Mouse (Mus musculus) lung, embryonic 14.5 days (tissue): ENCODE results near the gene Jarid2. TPM values are rescaled to one million over a fixed set of nuclear protein-coding genes. Genes with fewer than 3 reads are reported as not detected.

Experiments
- ATAC-seq: fragments of 200-750 bp; cut with Nextera tagmentation; 2 replicates; pipeline ENCODE4 v1.8.0; 2017; ENCODE audit warnings: mild to moderate bottlenecking, moderate TSS enrichment, moderate library complexity; ENCODE audit not compliant: insufficient read depth
- DNase-seq: peaks from one replicate; pipeline ENCODE4 v3.0.0-alpha.2; 2015
- H3K27ac ChIP-seq: fragments of 300-500 bp; sonication (generic); 2 replicates; pipeline ENCODE4 v1.5.1; 2014; ENCODE audit warnings: low read depth, mild to moderate bottlenecking, moderate library complexity
- H3K27me3 ChIP-seq: fragments of 300-500 bp; sonication (generic); 2 replicates; pipeline ENCODE4 v1.6.1; 2014; ENCODE audit warnings: low read length, control low read depth; ENCODE audit not compliant: insufficient read depth
- H3K36me3 ChIP-seq: fragments of 300-500 bp; sonication (generic); 2 replicates; pipeline ENCODE4 v1.6.1; 2014; ENCODE audit warnings: control low read depth; ENCODE audit not compliant: insufficient read depth
- H3K4me1 ChIP-seq: fragments of 300-500 bp; sonication (generic); 2 replicates; pipeline ENCODE4 v1.6.1; 2014; ENCODE audit warnings: antibody characterized with exemption, control low read depth; ENCODE audit not compliant: insufficient read depth
- H3K4me2 ChIP-seq: fragments of 300-500 bp; sonication (generic); 2 replicates; pipeline ENCODE4 v1.6.1; 2014; ENCODE audit warnings: mild to moderate bottlenecking
- H3K4me3 ChIP-seq: fragments of 300-500 bp; sonication (generic); 2 replicates; pipeline ENCODE4 v1.5.1; 2014; ENCODE audit warnings: low read depth, low read length
- H3K9ac ChIP-seq: fragments of 300-500 bp; sonication (generic); 2 replicates; pipeline ENCODE4 v1.6.1; 2014
- H3K9me3 ChIP-seq: fragments of 300-500 bp; sonication (generic); 2 replicates; pipeline ENCODE4 v1.6.1; 2016; ENCODE audit warnings: low read depth, low read length, control low read depth
- CTCF ChIP-seq: IDR thresholded peaks from 2 replicates; pipeline ENCODE4 v1.5.1; 2016; ENCODE audit warnings: antibody characterized with exemption, low read depth
- WGBS: fragments of 180-500 bp; shearing (Covaris S2); extraction: QIAGEN DNeasy Blood & Tissue Kit; methylation state at CpG from one replicate; pipeline ENCODE4 v1.1.7; 2014; 5-methylcytosine and 5-hydroxymethylcytosine counted together
- polyA plus RNA-seq: library from polyadenylated mRNA; unstranded; fragments of >200 nt; fragmentation: Nextera tagmentation; extraction: Ambion mirVana; gene quantifications from 2 replicates; pipeline ENCODE4 v1.2.1, GENCODE M21; 2014

Jarid2 gene
- polyA plus RNA-seq, 1 experiment from 2014 or later: 18.4 TPM

DNA sequence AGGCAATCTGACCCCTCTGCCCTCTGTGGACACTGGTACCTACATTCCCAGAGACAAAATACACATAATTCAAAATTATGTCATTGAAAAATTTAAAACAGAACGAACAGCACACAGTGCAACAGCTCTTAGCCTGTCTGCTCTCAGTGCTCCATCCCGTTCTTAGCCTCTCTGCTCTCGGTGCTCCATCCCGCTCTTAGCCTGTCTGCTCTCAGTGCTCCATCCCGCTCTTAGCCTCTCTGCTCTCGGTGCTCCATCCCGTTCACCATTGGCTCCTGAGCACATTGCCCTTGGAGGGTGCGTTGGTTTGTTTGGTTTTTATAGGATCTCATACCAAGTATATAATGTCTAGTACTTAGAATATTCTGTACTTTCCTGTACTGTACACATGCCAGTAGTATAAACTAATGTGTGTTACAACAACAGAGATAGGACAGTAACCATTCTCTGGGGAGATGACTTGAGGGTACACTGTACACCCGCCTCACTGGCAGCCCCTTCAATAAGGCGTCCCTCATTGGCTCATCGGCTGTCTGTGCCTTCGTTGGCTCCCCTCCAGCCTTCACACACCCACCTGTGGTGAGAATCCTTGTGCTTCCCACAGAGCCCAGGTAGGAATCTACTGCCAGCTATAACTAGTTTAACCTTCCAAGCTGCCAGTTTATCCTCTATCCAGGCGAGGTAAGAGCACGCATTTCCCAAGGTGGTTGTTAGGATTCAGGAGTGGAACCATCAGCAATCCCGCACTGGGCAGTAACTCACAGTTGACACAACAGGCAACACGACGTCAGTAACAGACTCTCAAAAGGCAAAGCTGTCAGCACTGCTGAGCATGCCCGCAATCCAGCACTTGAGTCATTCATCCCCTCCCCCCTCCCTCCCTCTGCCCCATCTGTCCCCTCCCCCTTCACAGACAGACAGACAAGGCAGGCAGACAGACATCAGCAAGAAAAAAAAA, 203.3 kb downstream of the Jarid2 start:
- Histone ChIP-seq H3K4me1 (peaks cover 6% of the 10 kb centered on the region; the same call in 1 of the 2 replicates), H3K36me3 (peaks cover 4% of the 10 kb centered on the region; the same call in 1 of the 2 replicates), H3K9ac (no peak overlapping the region), H3K27me3 (no peaks in the 10 kb centered on the region), H3K4me2 (no peak overlapping the region), H3K4me3 (no peak overlapping the region), H3K27ac (no peak overlapping the region), H3K9me3 (no peaks in the 10 kb centered on the region)
- 64% methylated on average over 18 of the region's 18 CpGs for WGBS
- DNase-seq (no peak), ATAC-seq (no peak)
- TF ChIP-seq CTCF: no peak

DNA sequence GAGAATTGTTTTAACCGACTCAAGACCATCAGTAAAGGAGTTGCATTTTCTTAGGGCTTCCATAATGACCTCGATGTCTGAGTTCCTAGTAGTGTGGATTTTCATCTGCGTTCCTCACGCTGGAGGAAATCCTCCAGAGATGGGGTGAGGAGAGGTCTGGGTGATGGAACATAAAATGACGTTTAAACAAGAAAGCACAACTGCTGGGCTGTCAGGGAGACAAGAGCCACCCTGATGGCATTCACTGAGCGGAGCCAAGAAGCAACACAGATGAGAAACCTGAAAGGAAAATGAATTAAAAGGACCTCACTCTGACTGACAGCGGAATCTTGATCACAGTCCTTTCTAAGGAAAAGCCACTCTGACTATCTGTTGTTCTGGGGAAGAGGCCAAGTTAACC, 204.3 kb downstream of the Jarid2 start:
- Histone ChIP-seq H3K4me2 (no peak overlapping the region), H3K4me1 (peaks cover 6% of the 10 kb centered on the region; the same call in 1 of the 2 replicates), H3K9ac (no peak overlapping the region), H3K27me3 (no peaks in the 10 kb centered on the region), H3K4me3 (no peak overlapping the region), H3K27ac (no peak overlapping the region), H3K9me3 (no peaks in the 10 kb centered on the region), H3K36me3 (peaks cover 4% of the 10 kb centered on the region; the same call in 1 of the 2 replicates)
- no peak for ATAC-seq
- 44% methylated on average over 7 of the region's 7 CpGs for WGBS
- TF ChIP-seq CTCF: no peak
- no peak for DNase-seq

DNA sequence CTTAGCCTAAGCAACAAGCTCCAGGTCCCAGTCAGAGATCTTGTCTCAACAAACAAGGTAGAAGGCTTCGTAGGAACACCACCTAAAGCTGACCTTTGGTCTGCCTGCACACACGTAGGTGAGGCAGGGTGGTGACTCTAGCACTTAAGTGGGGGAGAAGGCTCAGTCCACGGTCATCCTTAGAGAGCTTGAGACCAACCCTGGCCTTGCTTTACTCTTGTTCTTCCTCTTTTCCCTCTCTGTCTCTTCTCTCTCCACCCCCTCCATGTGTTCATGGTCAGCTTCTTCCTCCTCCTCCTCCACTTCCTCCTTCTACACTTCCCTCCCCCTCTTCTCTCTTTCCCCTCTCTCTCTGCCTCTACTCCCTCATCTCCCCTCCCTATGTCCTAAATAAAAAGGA, 208.4 kb downstream of the Jarid2 start:
- peaks cover 4% of the 10 kb centered on the region; the same call in 1 of the 2 replicates for H3K36me3 ChIP-seq
- no peaks in the 10 kb centered on the region for H3K9me3 ChIP-seq
- no peak overlapping the region for H3K27ac ChIP-seq
- no peak overlapping the region for H3K4me2 ChIP-seq
- no peak for TF ChIP-seq CTCF
- no peak for DNase-seq
- ATAC-seq: no peak
- H3K27me3 ChIP-seq: no peaks in the 10 kb centered on the region
- H3K4me3 ChIP-seq: no peak overlapping the region
- WGBS: 69% methylated on average over 3 of the region's 3 CpGs
- H3K4me1 ChIP-seq: peaks cover 4% of the 10 kb centered on the region; the same call in 1 of the 2 replicates
- H3K9ac ChIP-seq: no peak overlapping the region

DNA sequence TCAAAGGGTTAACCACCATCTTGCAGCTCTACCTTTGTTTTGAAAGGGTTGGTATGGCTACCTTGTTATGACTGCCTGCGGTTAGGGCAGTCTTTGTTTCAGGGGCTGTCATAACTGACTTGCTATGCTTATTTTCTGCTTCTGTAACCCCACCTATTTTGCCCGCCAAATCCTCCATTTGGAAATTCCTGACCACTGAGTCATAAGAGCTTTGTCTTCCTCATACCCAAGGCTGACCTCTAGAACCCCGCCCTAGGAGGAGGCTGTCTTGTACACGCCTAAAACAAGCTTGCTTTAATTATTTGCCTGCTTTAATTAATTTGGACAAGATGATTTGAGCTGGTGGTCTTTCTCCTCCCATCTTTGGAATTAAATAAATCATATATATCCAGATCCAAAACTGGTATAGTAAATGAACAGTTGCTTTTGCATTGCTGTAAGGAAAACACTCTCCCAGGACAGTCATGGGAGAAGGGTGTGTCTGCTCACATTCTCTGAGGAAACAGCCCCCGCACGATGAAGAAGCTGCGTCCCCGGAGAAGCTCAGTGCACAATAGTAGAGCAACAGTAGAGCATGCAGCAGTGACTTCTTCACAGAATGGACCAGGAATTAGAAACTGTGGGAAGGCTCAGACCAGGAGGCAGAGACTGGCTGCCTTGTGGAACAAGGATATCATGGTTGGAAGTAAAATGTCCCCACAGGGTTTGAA, 210.2 kb downstream of the Jarid2 start:
- H3K36me3 ChIP-seq: peaks cover 4% of the 10 kb centered on the region; the same call in 1 of the 2 replicates
- no peak overlapping the region for H3K4me2 ChIP-seq
- no peaks in the 10 kb centered on the region for H3K27me3 ChIP-seq
- H3K9me3 ChIP-seq: no peaks in the 10 kb centered on the region
- TF ChIP-seq CTCF: no peak
- no peaks in the 10 kb centered on the region for H3K4me1 ChIP-seq
- ATAC-seq (no peak), DNase-seq (peak; percentile 15)
- no peak overlapping the region for H3K27ac ChIP-seq
- no peak overlapping the region for H3K9ac ChIP-seq
- 73% methylated on average over 8 of the region's 8 CpGs for WGBS
- no peak overlapping the region for H3K4me3 ChIP-seq

DNA sequence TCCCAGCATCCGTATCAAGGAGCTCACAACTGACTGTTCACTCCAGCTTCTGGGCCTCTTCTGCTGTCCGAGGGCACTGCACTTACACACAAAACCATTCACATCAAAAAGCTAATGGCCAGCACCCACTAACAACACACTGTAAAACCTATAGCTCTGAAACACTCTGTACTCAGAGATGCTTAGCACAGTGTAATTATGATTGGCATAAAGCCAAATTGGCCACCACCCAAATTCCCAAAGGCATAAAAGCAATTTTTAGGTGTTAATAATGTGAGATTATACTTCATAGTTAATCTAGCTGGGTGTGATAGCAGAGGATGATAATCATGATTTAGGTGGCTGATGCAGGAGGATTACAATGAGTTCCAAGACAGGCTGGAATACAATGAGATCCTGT, 214.3 kb downstream of the Jarid2 start:
- H3K27ac ChIP-seq: no peak overlapping the region
- no peak for TF ChIP-seq CTCF
- H3K27me3 ChIP-seq: no peaks in the 10 kb centered on the region
- ATAC-seq (no peak), DNase-seq (peak; percentile 62)
- no peaks in the 10 kb centered on the region; the same call in 1 of the 2 replicates for H3K4me1 ChIP-seq
- no peak overlapping the region for H3K4me3 ChIP-seq
- no peaks in the 10 kb centered on the region for H3K36me3 ChIP-seq
- WGBS: 73% methylated on average over 2 of the region's 2 CpGs
- no peak overlapping the region for H3K4me2 ChIP-seq
- H3K9ac ChIP-seq: no peak overlapping the region
- no peaks in the 10 kb centered on the region for H3K9me3 ChIP-seq

DNA sequence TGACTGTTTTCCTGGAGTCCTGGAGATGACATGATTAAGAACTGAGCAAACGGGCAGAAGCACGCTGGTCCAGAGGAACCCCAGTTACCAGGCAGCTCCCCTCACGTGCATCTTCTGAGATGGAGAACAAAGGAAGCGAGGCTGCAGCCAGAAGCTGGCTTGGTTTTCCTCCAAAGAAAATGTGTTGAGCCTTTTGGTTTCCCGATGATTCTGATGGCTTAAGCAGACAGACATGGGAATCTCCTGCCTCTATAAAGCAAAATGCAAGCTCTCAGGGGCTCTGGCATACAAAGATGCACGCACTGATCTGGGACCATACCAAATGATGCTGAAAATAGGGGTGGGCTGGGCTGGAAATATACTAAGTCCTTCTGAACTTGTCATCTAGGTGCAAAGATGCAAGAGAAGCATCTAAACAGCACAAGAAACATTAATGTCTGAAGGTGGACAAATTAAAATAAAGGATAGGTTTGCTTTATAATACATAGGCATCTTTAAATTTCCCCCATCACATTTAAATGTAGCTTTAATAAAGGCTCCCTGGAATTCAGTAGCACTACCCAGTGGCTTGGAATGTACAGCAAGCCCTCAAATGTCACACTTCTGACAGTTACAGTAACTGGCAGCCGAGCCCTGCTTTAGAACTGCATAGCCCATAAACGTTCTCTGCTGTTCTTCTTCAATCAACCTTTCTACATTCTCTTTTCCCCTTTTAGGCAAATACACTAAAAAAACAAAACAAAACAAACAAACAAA, 217.8 kb downstream of the Jarid2 start:
- Histone ChIP-seq H3K27ac (no peak overlapping the region), H3K9me3 (no peaks in the 10 kb centered on the region), H3K27me3 (no peaks in the 10 kb centered on the region), H3K9ac (no peak overlapping the region), H3K36me3 (0 out of 2 replicates have a peak, but pooled peaks cover 4% of the 10 kb centered on the region), H3K4me1 (no peaks in the 10 kb centered on the region; the same call in 1 of the 2 replicates), H3K4me3 (no peak overlapping the region), H3K4me2 (no peak overlapping the region)
- WGBS: 44% methylated on average over 8 of the region's 8 CpGs
- no peak for TF ChIP-seq CTCF
- DNase-seq (peak; percentile 55), ATAC-seq (no peak)
